Comparison of ENCODE assay signal across 28 mouse cellular contexts in genomic region chr7:24659737-24660357, GRCm38 (mm10). TPM values are rescaled to one million over a fixed set of nuclear protein-coding genes. Genes with fewer than 3 reads are reported as not detected.
DNase-seq lines count a peak whose midpoint lies in the region; ATAC-seq lines count a peak whose summit lies in the region.
"Had no signal": no experiment of that assay in that cellular context is flagged by ENCODE, and none has a peak within 500 bp of the region (broad histone marks: within the 10 kb centered on the region; RNA-seq: fewer than 3 reads in every experiment).

No protein-coding gene starts in this region.

- DNase-seq in adrenal gland, adult (ENCODE audit: inconsistent age in 2 of 2, low spot score in 1 of 2), result peak; percentile 13 to 59
- no peak for DNase-seq in adrenal gland, postnatal 4 days (ENCODE audit: low spot score in 2 of 2)
- DNase-seq in hindbrain, embryonic 11.5 days (ENCODE audit: low spot score), result peak; percentile 13
- no peak for DNase-seq in hindbrain, embryonic 14.5 days (ENCODE audit: low spot score)
- no peak for DNase-seq in midbrain, embryonic 11.5 days (ENCODE audit: low spot score, missing footprints)
- peak; percentile 74 for DNase-seq in brain, adult 2 months (ENCODE audit: low read depth, low spot score)
- DNase-seq: cerebellum, adult 11-12 months; cerebellum, postnatal 14 days; heart, postnatal 10 days; kidney, adult 9 months; kidney, postnatal 25 days; layer of hippocampus, adult 9-11 months; left cerebral cortex, postnatal 4 days; liver; lung, postnatal 14 days; thymus, postnatal 36 days had no signal

- no peak overlapping the region for H3K9ac ChIP-seq in hindbrain, embryonic 11.5 days (ENCODE audit: low read depth, low read length)
- no peak overlapping the region for H3K9ac ChIP-seq in hindbrain, embryonic 14.5 days
- no peak overlapping the region; the same call in 1 of the 2 replicates for H3K9ac ChIP-seq in midbrain, embryonic 15.5 days
- H3K9ac ChIP-seq in midbrain, embryonic 11.5 days (ENCODE audit: low read length), result no peak overlapping the region; the same call in 1 of the 2 replicates
- H3K9ac ChIP-seq: embryonic facial prominence, embryonic 13.5 days; neural tube, embryonic 15.5 days had no signal

- H3K9me3 ChIP-seq in hindbrain, embryonic 11.5 days (ENCODE audit: control insufficient read depth, low read length), result no peaks in the 10 kb centered on the region; the same call in 1 of the 2 replicates
- H3K9me3 ChIP-seq in hindbrain, embryonic 14.5 days (ENCODE audit: control insufficient read depth, low read length), result no peaks in the 10 kb centered on the region
- no peaks in the 10 kb centered on the region for H3K9me3 ChIP-seq in midbrain, embryonic 15.5 days
- no peaks in the 10 kb centered on the region for H3K9me3 ChIP-seq in midbrain, embryonic 11.5 days (ENCODE audit: control insufficient read depth, low read length)
- H3K9me3 ChIP-seq: embryonic facial prominence, embryonic 13.5 days; neural tube, embryonic 15.5 days had no signal

- H3K4me2 ChIP-seq in hindbrain, embryonic 11.5 days (replicated peaks; ENCODE audit: low read depth, low read length), result no peak overlapping the region
- no peak overlapping the region for H3K4me2 ChIP-seq in hindbrain, embryonic 14.5 days (replicated peaks)
- H3K4me2 ChIP-seq in midbrain, embryonic 15.5 days, result no peak overlapping the region
- no peak overlapping the region for H3K4me2 ChIP-seq in midbrain, embryonic 11.5 days
- H3K4me2 ChIP-seq: embryonic facial prominence, embryonic 13.5 days; heart, embryonic 11.5 days; neural tube, embryonic 15.5 days had no signal

- no peak overlapping the region for H3K4me3 ChIP-seq in hindbrain, embryonic 11.5 days (ENCODE audit: low read depth, low read length)
- no peak overlapping the region for H3K4me3 ChIP-seq in hindbrain, embryonic 14.5 days (replicated peaks; ENCODE audit: low read length)
- no peak overlapping the region for H3K4me3 ChIP-seq in midbrain, embryonic 15.5 days
- no peak overlapping the region for H3K4me3 ChIP-seq in midbrain, embryonic 11.5 days (ENCODE audit: low read depth, low read length)
- H3K4me3 ChIP-seq: embryonic facial prominence, embryonic 13.5 days; left cerebral cortex, adult 2 months; megakaryocyte, embryonic 14.5 days; neural tube, embryonic 15.5 days had no signal

- no peak overlapping the region for H3K27ac ChIP-seq in hindbrain, embryonic 11.5 days (ENCODE audit: low read depth, low read length)
- no peak overlapping the region for H3K27ac ChIP-seq in hindbrain, embryonic 14.5 days
- 0 out of 2 replicates have a peak overlapping the region, but pooled peaks have one; percentile 11 for H3K27ac ChIP-seq in midbrain, embryonic 15.5 days
- no peak overlapping the region for H3K27ac ChIP-seq in midbrain, embryonic 11.5 days (ENCODE audit: low read depth, low read length)
- H3K27ac ChIP-seq: embryonic facial prominence, embryonic 13.5 days; left cerebral cortex, adult 2 months; neural tube, embryonic 15.5 days had no signal

- no peaks in the 10 kb centered on the region for H3K36me3 ChIP-seq in hindbrain, embryonic 11.5 days (ENCODE audit: control insufficient read depth, insufficient read depth, low read length)
- H3K36me3 ChIP-seq in hindbrain, embryonic 14.5 days (replicated peaks; ENCODE audit: control insufficient read depth, insufficient read depth), result no peaks in the 10 kb centered on the region
- no peaks in the 10 kb centered on the region for H3K36me3 ChIP-seq in midbrain, embryonic 15.5 days (replicated peaks)
- no peaks in the 10 kb centered on the region for H3K36me3 ChIP-seq in midbrain, embryonic 11.5 days (ENCODE audit: control insufficient read depth, insufficient read depth, low read length)
- H3K36me3 ChIP-seq: embryonic facial prominence, embryonic 13.5 days; neural tube, embryonic 15.5 days had no signal

- no peaks in the 10 kb centered on the region; the same call in 1 of the 2 replicates for H3K4me1 ChIP-seq in hindbrain, embryonic 11.5 days (replicated peaks; ENCODE audit: control insufficient read depth, insufficient read depth, low read length)
- H3K4me1 ChIP-seq in hindbrain, embryonic 14.5 days (replicated peaks; ENCODE audit: control insufficient read depth, insufficient read depth, low read length), result no peaks in the 10 kb centered on the region
- no peaks in the 10 kb centered on the region for H3K4me1 ChIP-seq in midbrain, embryonic 15.5 days
- no peaks in the 10 kb centered on the region; the same call in 1 of the 2 replicates for H3K4me1 ChIP-seq in midbrain, embryonic 11.5 days (ENCODE audit: control insufficient read depth, insufficient read depth, low read length)
- H3K4me1 ChIP-seq: embryonic facial prominence, embryonic 13.5 days; neural tube, embryonic 15.5 days had no signal

- ATAC-seq in hindbrain, embryonic 11.5 days (ENCODE audit: low FRiP score), result no peak
- no peak for ATAC-seq in hindbrain, embryonic 14.5 days (ENCODE audit: low FRiP score)
- peak; percentile 52; the same call in 1 of the 2 replicates for ATAC-seq in midbrain, embryonic 15.5 days (replicated peaks)
- no peak for ATAC-seq in midbrain, embryonic 11.5 days (ENCODE audit: low FRiP score)
- ATAC-seq in megakaryocyte, adult 5-6 weeks (ENCODE audit: poor library complexity, severe bottlenecking), result no peak
- ATAC-seq: activated CD4-positive, CD25-positive, alpha-beta regulatory T cell, adult 4 months; Patski had no signal

- H3K27me3 ChIP-seq in hindbrain, embryonic 11.5 days (ENCODE audit: control insufficient read depth, insufficient read depth, low read length), result no peaks in the 10 kb centered on the region
- H3K27me3 ChIP-seq in hindbrain, embryonic 14.5 days (ENCODE audit: control insufficient read depth, insufficient read depth, low read length), result no peaks in the 10 kb centered on the region
- H3K27me3 ChIP-seq in midbrain, embryonic 15.5 days (replicated peaks), result no peaks in the 10 kb centered on the region
- H3K27me3 ChIP-seq in midbrain, embryonic 11.5 days (ENCODE audit: control insufficient read depth, insufficient read depth, low read length), result no peaks in the 10 kb centered on the region
- H3K27me3 ChIP-seq: embryonic facial prominence, embryonic 13.5 days; neural tube, embryonic 15.5 days had no signal

- WGBS in hindbrain, embryonic 11.5 days, result 66% methylated on average over 12 of the region's 12 CpGs
- 58% methylated on average over 12 of the region's 12 CpGs for WGBS in hindbrain, embryonic 14.5 days
- 53% methylated on average over 12 of the region's 12 CpGs for WGBS in midbrain, embryonic 15.5 days
- 70% methylated on average over 12 of the region's 12 CpGs for WGBS in midbrain, embryonic 11.5 days

RNA-seq across cellular contexts. Expression of gene Tex101, which starts 16.6 kb away (rescaled TPM):
- total RNA-seq in adrenal gland, postnatal 4 days (2021), result not detected
- not detected in 2 replicates for polyA plus RNA-seq in hindbrain, embryonic 11.5 days (2014; fragmentation: Nextera tagmentation; extraction: Ambion mirVana)
- polyA plus RNA-seq in hindbrain, embryonic 14.5 days (2014; fragmentation: Nextera tagmentation; extraction: Ambion mirVana), result not detected in 2 replicates
- 0.17 TPM in 1 of 2 replicates, not detected in the other for polyA plus RNA-seq in midbrain, embryonic 15.5 days (2015; fragmentation: Nextera tagmentation; extraction: Ambion mirVana)
- not detected in 2 replicates for polyA plus RNA-seq in midbrain, embryonic 11.5 days (2014; fragmentation: Nextera tagmentation; extraction: Ambion mirVana)
- total RNA-seq in megakaryocyte, adult 5-6 weeks (2015), result not detected in 2 replicates
- not detected in 2 replicates for total RNA-seq in megakaryocyte, adult 5-6 weeks (2017)
- total RNA-seq: gastrocnemius, adult 18-20 months; heart, postnatal 10 days; left cerebral cortex, adult 2 months; left cerebral cortex, postnatal 4 days had no signal
- polyA plus RNA-seq: activated CD4-positive, CD25-positive, alpha-beta regulatory T cell, adult 4 months; embryonic facial prominence, embryonic 13.5 days; gonadal fat pad, adult 2 months; heart, embryonic 11.5 days; liver, embryonic 16.5 days; neural tube, embryonic 15.5 days; Patski had no signal

RNA-seq across cellular contexts. Expression of gene Lypd3, which starts 23.5 kb away (rescaled TPM):
- 1 to 10 TPM in 1 of 2 experiments, under 1 TPM in 1; 0.70 to 1.5 TPM for total RNA-seq in adrenal gland, postnatal 4 days (2021)
- 0.73 and 1.6 TPM in 2 replicates for polyA plus RNA-seq in hindbrain, embryonic 11.5 days (2014; fragmentation: Nextera tagmentation; extraction: Ambion mirVana)
- polyA plus RNA-seq in hindbrain, embryonic 14.5 days (2014; fragmentation: Nextera tagmentation; extraction: Ambion mirVana), result 0.27 and 0.29 TPM in 2 replicates
- polyA plus RNA-seq in midbrain, embryonic 15.5 days (2015; fragmentation: Nextera tagmentation; extraction: Ambion mirVana), result 0.31 and 0.49 TPM in 2 replicates
- polyA plus RNA-seq in midbrain, embryonic 11.5 days (2014; fragmentation: Nextera tagmentation; extraction: Ambion mirVana), result 0.76 and 0.83 TPM in 2 replicates
- total RNA-seq in megakaryocyte, adult 5-6 weeks (2015), result not detected in 2 replicates
- total RNA-seq in megakaryocyte, adult 5-6 weeks (2017), result not detected in 2 replicates
- total RNA-seq: gastrocnemius, adult 18-20 months; heart, postnatal 10 days had no signal
- polyA plus RNA-seq: activated CD4-positive, CD25-positive, alpha-beta regulatory T cell, adult 4 months; Patski had no signal

RNA-seq across cellular contexts. Expression of gene BC049730, which starts 49.2 kb away (rescaled TPM):
- not detected for total RNA-seq in adrenal gland, postnatal 4 days (2021)
- polyA plus RNA-seq in hindbrain, embryonic 11.5 days (2014; fragmentation: Nextera tagmentation; extraction: Ambion mirVana), result not detected in 2 replicates
- not detected in 2 replicates for polyA plus RNA-seq in hindbrain, embryonic 14.5 days (2014; fragmentation: Nextera tagmentation; extraction: Ambion mirVana)
- not detected in 2 replicates for polyA plus RNA-seq in midbrain, embryonic 15.5 days (2015; fragmentation: Nextera tagmentation; extraction: Ambion mirVana)
- not detected in 2 replicates for polyA plus RNA-seq in midbrain, embryonic 11.5 days (2014; fragmentation: Nextera tagmentation; extraction: Ambion mirVana)
- not detected in 2 replicates for total RNA-seq in megakaryocyte, adult 5-6 weeks (2015)
- not detected in 2 replicates for total RNA-seq in megakaryocyte, adult 5-6 weeks (2017)
- total RNA-seq: gastrocnemius, adult 18-20 months; heart, postnatal 10 days; left cerebral cortex, adult 2 months; left cerebral cortex, postnatal 4 days had no signal
- polyA plus RNA-seq: activated CD4-positive, CD25-positive, alpha-beta regulatory T cell, adult 4 months; embryonic facial prominence, embryonic 13.5 days; heart, embryonic 11.5 days; liver, embryonic 16.5 days; neural tube, embryonic 15.5 days; Patski had no signal

RNA-seq across cellular contexts. Expression of gene Phldb3, which starts 49.3 kb away (rescaled TPM):
- total RNA-seq in adrenal gland, postnatal 4 days (2021), result 1 to 10 TPM; 6.5 to 6.9 TPM
- polyA plus RNA-seq in hindbrain, embryonic 11.5 days (2014; fragmentation: Nextera tagmentation; extraction: Ambion mirVana), result 0.09 TPM in 1 of 2 replicates, not detected in the other
- polyA plus RNA-seq in hindbrain, embryonic 14.5 days (2014; fragmentation: Nextera tagmentation; extraction: Ambion mirVana), result not detected in 2 replicates
- polyA plus RNA-seq in midbrain, embryonic 15.5 days (2015; fragmentation: Nextera tagmentation; extraction: Ambion mirVana), result not detected in 2 replicates
- 0.07 TPM in 1 of 2 replicates, not detected in the other for polyA plus RNA-seq in midbrain, embryonic 11.5 days (2014; fragmentation: Nextera tagmentation; extraction: Ambion mirVana)
- total RNA-seq in megakaryocyte, adult 5-6 weeks (2015), result 1.0 and 1.2 TPM in 2 replicates
- total RNA-seq in megakaryocyte, adult 5-6 weeks (2017), result 3.7 and 4.0 TPM in 2 replicates
- total RNA-seq: left cerebral cortex, adult 2 months had no signal
- polyA plus RNA-seq: neural tube, embryonic 15.5 days had no signal

Comparison
In these comparisons a context has a peak if more than half of its experiments do, and no peak if none do; other contexts are left out.
1. DNase-seq: peak in adrenal gland, adult (2 of 2), hindbrain, embryonic 11.5 days (single experiment) and brain, adult 2 months (single experiment); none in adrenal gland, postnatal 4 days (0 of 2), hindbrain, embryonic 14.5 days (single experiment) and midbrain, embryonic 11.5 days (single experiment).